Mouse (Mus musculus) embryonic facial prominence, embryonic 11.5 days (tissue): ENCODE results near the gene Slco3a1. TPM values are rescaled to one million over a fixed set of nuclear protein-coding genes. Genes with fewer than 3 reads are reported as not detected.

ENCODE experiments used
- ATAC-seq: fragments of 200-750 bp; cut with Nextera tagmentation; replicated peaks from 2 replicates; pipeline ENCODE4 v1.8.0; 2017; ENCODE audit warnings: low read depth; ENCODE audit not compliant: insufficient number of reproducible peaks, low FRiP score, low TSS enrichment
- DNase-seq: peaks from one replicate; pipeline ENCODE4 v3.0.0-alpha.2; 2015; ENCODE audit warnings: low spot score
- H3K27ac ChIP-seq: fragments of 300-500 bp; sonication (generic); replicated peaks from 2 replicates; pipeline ENCODE4 v1.5.1; 2014; ENCODE audit warnings: mild to moderate bottlenecking, low read depth, low read length, control low read depth
- H3K27me3 ChIP-seq: fragments of 300-500 bp; sonication (generic); 2 replicates; pipeline ENCODE4 v1.6.1; 2014; ENCODE audit warnings: mild to moderate bottlenecking, low read length, moderate library complexity, mixed read lengths; ENCODE audit not compliant: control insufficient read depth, insufficient read depth
- H3K36me3 ChIP-seq: fragments of 300-500 bp; sonication (generic); replicated peaks from 2 replicates; pipeline ENCODE4 v1.6.1; 2014; ENCODE audit warnings: low read depth, mild to moderate bottlenecking, low read length, moderate library complexity, mixed read lengths; ENCODE audit not compliant: control insufficient read depth, insufficient read depth
- H3K4me1 ChIP-seq: fragments of 300-500 bp; sonication (generic); 2 replicates; pipeline ENCODE4 v1.6.1; 2014; ENCODE audit warnings: low read length, mixed read lengths; ENCODE audit not compliant: control insufficient read depth, insufficient read depth
- H3K4me2 ChIP-seq: fragments of 300-500 bp; sonication (generic); 2 replicates; pipeline ENCODE4 v1.6.1; 2014; ENCODE audit warnings: low read depth, mild to moderate bottlenecking, control low read depth, low read length, moderate library complexity
- H3K4me3 ChIP-seq: fragments of 300-500 bp; sonication (generic); 2 replicates; pipeline ENCODE4 v1.5.1; 2014; ENCODE audit warnings: low read depth, low read length, control low read depth
- H3K9ac ChIP-seq: fragments of 300-500 bp; sonication (generic); replicated peaks from 2 replicates; pipeline ENCODE4 v1.6.1; 2014; ENCODE audit warnings: mild to moderate bottlenecking, control low read depth, low read length
- H3K9me3 ChIP-seq: fragments of 300-500 bp; sonication (generic); replicated peaks from 2 replicates; pipeline ENCODE4 v1.6.1; 2016; ENCODE audit warnings: mild to moderate bottlenecking, low read length, inconsistent platforms, mixed read lengths; ENCODE audit not compliant: control insufficient read depth
- WGBS: fragments of 180-500 bp; shearing (Covaris S2); extraction: QIAGEN DNeasy Blood & Tissue Kit; methylation state at CpG from one replicate; pipeline ENCODE4 v1.1.7; 2014; 5-methylcytosine and 5-hydroxymethylcytosine counted together
- polyA plus RNA-seq: library from polyadenylated mRNA; unstranded; fragments of >200 nt; fragmentation: Nextera tagmentation; extraction: Ambion mirVana; gene quantifications from 2 replicates; pipeline ENCODE4 v1.2.1, GENCODE M21; 2014

Gene Slco3a1
- polyA plus RNA-seq, 1 experiment from 2014 or later = 6.6 TPM

DNA sequence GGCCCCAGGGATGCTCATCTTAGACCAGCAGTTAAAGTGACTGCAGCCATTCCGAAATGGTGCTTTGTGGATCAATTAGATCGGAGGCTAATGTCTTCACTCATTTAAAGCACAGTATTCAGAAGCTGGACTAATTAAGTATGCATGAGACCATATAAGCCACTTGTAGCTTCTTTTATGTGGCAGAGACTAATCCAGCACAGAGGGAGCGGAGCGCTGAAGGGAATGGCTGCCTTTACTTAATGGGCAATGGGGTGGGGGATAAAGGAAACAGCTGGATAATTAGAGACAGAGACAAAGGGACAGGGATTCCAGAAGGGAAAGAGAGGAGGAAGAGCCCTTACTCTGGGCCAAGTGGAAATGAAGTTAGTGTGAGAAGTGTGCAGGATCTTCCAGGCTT lies 46.4 kb downstream of the Slco3a1 start:
- Histone ChIP-seq H3K4me3 (no peak overlapping the region), H3K4me1 (no peaks in the 10 kb centered on the region), H3K27me3 (no peaks in the 10 kb centered on the region), H3K4me2 (no peak overlapping the region), H3K9me3 (no peaks in the 10 kb centered on the region), H3K27ac (no peak overlapping the region), H3K9ac (no peak overlapping the region), H3K36me3 (no peaks in the 10 kb centered on the region)
- no peak; the same call in 1 of the 2 replicates for ATAC-seq
- WGBS = 60% methylated on average over 4 of the region's 4 CpGs
- peak; percentile 11 for DNase-seq

DNA sequence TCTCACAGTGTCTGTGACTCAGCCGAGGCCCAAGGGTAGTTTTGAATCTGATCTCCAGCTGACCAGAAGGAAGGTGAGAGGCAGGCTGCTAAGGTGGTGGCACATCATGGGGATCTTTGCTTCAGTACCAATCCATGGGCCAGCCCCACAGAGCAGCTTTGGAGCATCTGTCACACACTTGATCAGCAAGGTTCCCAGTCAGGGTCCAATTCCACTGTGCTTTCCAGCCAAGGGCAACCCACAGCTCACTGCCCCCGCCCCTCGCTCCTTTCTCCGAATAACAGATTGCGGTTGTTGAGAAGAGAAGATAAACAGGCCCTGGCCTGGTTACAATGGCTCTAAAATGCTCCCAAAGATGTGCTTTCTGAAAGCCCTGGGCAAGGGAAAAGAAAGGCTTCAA lies 47.7 kb downstream of the Slco3a1 start:
- DNase-seq = no peak
- Histone ChIP-seq H3K36me3 (no peaks in the 10 kb centered on the region), H3K4me3 (no peak overlapping the region), H3K27me3 (no peaks in the 10 kb centered on the region), H3K9ac (no peak overlapping the region), H3K4me2 (no peak overlapping the region), H3K9me3 (no peaks in the 10 kb centered on the region), H3K27ac (no peak overlapping the region), H3K4me1 (no peaks in the 10 kb centered on the region)
- ATAC-seq = no peak
- 86% methylated on average over 5 of the region's 5 CpGs for WGBS

DNA sequence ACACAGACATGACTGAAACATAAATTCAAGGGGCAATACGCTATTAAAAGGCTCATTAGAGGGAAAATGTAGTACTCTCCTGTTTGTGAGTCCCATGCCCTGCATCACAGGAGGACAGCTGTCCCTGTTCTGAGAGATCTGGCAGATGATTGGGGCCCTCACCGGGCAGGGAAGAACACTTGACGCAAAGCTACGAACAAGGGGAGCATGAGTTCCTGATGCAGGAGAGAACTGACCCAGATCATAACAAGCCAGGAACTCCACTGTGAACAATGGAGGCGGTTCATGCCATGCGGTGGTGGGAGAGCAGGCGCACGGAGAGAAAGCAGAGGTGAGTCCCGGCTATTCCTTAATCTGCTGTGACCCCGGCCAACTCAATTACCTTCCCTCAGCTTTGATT lies 48.9 kb downstream of the Slco3a1 start:
- 76% methylated on average over 10 of the region's 10 CpGs for WGBS

DNA sequence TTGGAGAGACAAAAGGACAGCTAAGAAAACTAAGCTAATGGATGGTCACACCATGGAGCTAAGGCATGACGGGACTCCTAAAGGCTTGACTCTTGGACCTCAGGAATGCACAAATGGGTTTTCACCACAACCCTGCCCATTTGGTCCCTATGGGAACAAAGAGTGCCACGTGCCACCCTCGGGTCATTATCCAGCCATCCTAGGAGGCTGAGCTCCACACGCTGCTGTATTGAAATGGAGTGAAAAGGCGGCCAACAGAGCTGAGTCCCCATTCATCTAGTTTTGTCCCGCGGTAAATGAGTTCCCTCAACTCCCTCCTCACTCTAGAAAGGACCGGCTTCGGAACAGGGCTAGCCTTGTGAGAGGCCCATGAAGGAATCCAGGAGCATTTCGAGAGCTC lies 53.4 kb downstream of the Slco3a1 start:
- WGBS = 61% methylated on average over 10 of the region's 10 CpGs
- ATAC-seq = no peak

More for the DNA sequence above, 48.9 kb downstream of the Slco3a1 start:
- DNase-seq (no peak), ATAC-seq (no peak)
- Histone ChIP-seq H3K4me3 (no peak overlapping the region), H3K36me3 (no peaks in the 10 kb centered on the region), H3K9me3 (no peaks in the 10 kb centered on the region), H3K4me2 (no peak overlapping the region), H3K27ac (no peak overlapping the region), H3K27me3 (no peaks in the 10 kb centered on the region), H3K9ac (no peak overlapping the region), H3K4me1 (no peaks in the 10 kb centered on the region)

DNA sequence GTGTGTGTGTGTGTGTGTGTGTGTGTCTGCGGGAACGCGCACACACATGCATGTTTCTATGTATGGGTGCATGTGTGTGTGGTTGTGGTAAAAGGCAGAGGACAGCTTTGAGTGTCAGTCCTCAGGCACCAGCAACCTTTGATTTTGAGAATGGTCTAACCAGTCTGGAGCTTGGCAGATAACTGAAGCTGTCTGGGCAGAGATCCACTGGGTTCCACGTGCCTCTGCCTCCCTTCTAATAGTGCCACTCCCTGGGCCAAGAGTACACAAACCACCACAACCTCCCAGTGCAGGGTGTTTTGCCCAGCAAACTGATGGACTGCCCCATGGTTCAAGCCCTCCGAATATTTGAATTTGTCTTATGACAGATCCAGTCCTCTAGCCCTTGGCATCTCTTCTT lies 55.1 kb downstream of the Slco3a1 start:
- Histone ChIP-seq H3K4me2 (no peak overlapping the region), H3K9ac (no peak overlapping the region), H3K4me1 (no peaks in the 10 kb centered on the region), H3K4me3 (no peak overlapping the region), H3K27me3 (no peaks in the 10 kb centered on the region), H3K27ac (no peak overlapping the region), H3K36me3 (no peaks in the 10 kb centered on the region), H3K9me3 (no peaks in the 10 kb centered on the region)
- WGBS = 91% methylated on average over 5 of the region's 5 CpGs
- DNase-seq (no peak), ATAC-seq (no peak)

More for the DNA sequence above, 53.4 kb downstream of the Slco3a1 start:
- Histone ChIP-seq H3K9ac (no peak overlapping the region), H3K27me3 (no peaks in the 10 kb centered on the region), H3K36me3 (no peaks in the 10 kb centered on the region), H3K27ac (no peak overlapping the region), H3K9me3 (no peaks in the 10 kb centered on the region), H3K4me1 (no peaks in the 10 kb centered on the region), H3K4me2 (no peak overlapping the region), H3K4me3 (no peak overlapping the region)
- DNase-seq = peak; percentile 26

DNA sequence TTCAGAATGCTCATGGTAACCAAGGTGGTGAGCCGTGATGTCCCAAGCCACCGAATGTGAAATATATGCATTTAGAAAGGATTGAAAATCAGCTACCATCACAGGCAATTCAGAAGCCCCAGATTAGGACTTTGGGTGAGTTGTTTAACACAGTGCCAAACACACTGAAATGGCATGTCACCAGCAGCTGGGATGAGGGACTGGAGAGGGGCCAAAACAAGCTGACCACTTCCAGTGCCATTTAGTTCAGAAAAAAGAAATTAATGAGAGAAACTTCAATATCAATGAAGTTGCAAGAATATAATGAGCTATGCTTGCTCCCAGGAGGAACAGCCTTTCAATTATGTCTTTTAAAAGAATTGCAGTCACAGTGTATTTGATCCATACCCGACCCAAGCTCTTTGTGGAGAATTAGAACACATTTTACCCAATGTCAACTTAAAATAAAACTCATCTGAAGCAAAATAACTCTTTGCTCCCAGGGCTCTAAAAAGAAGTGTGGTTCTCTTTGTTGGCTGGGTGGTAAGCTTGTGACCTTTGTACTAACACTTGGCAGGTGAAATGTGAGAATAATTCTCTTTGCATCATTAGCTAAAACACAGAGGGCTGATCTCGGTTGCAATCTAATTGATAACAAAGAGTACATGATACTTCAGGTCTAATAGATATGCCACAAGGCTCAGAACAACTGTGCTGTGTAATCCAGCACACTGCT lies 56.2 kb downstream of the Slco3a1 start:
- H3K4me1 ChIP-seq = no peaks in the 10 kb centered on the region
- H3K9ac ChIP-seq = no peak overlapping the region
- H3K4me2 ChIP-seq = no peak overlapping the region
- no peaks in the 10 kb centered on the region for H3K27me3 ChIP-seq
- DNase-seq (no peak), ATAC-seq (no peak)
- H3K9me3 ChIP-seq = no peaks in the 10 kb centered on the region
- no peak overlapping the region for H3K27ac ChIP-seq
- H3K4me3 ChIP-seq = no peak overlapping the region
- 76% methylated on average over 4 of the region's 4 CpGs for WGBS
- no peaks in the 10 kb centered on the region for H3K36me3 ChIP-seq

DNA sequence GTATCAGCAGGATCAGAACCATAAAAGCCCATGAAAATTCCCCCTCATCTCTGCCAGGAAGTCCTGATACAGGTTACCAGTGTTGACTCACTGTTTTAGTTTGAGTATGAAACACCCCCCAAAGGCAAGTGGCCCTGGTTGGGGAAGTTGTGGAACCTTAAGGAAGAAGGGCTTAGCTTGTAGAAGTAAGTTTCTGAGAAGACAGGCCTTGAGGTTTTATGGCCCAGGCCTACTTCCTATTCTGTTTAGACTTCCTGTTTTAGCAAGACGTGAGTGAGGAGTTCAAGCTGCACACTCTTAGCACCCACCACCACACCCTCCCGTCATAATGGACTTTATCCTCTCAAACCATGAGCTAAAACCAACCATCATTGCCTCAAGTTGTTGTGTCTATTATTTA lies 57.4 kb downstream of the Slco3a1 start:
- no peak overlapping the region for H3K9ac ChIP-seq
- no peaks in the 10 kb centered on the region for H3K27me3 ChIP-seq
- ATAC-seq = no peak
- H3K36me3 ChIP-seq = no peaks in the 10 kb centered on the region
- H3K4me1 ChIP-seq = no peaks in the 10 kb centered on the region
- 81% methylated on average over 2 of the region's 2 CpGs for WGBS
- no peak overlapping the region for H3K4me2 ChIP-seq
- H3K4me3 ChIP-seq = no peak overlapping the region
- no peaks in the 10 kb centered on the region for H3K9me3 ChIP-seq
- DNase-seq = no peak
- no peak overlapping the region for H3K27ac ChIP-seq

DNA sequence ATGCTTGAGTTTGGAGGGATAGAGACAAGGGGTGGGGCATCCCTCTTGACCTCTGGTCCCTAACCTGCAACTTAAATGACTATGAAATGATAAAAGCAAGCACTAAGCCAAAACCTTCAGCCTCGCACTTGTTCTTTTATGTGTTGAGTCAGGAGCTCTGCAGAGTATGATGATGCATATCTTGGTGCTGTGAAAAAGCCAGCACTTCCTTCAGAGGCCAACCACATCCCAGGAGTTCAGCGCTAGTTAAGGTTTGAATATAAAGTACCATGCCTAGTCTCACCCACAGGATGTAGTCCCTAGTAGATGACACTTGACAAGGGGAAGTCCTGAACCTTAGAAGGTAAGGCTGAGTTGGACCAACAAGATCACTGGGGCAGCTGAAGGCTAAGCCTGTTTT lies 59.1 kb downstream of the Slco3a1 start:
- Histone ChIP-seq H3K4me2 (no peak overlapping the region), H3K9me3 (no peaks in the 10 kb centered on the region), H3K27me3 (no peaks in the 10 kb centered on the region), H3K9ac (no peak overlapping the region), H3K36me3 (no peaks in the 10 kb centered on the region), H3K4me1 (no peaks in the 10 kb centered on the region), H3K27ac (no peak overlapping the region), H3K4me3 (no peak overlapping the region)
- ATAC-seq = no peak
- WGBS = 87% methylated on average over 2 of the region's 2 CpGs
- no peak for DNase-seq
